Mouse (Mus musculus): ENCODE measurements at regions not wholly inside any gene's neighbourhood (a gene's known extent, or its start where the extent isn't known, plus 50 kb on each side); places are given as distances from the start of the nearest gene placed in this dataset.
A peak's percentile ranks its signal among the peaks of the same experiment; 100 is the strongest.

DNA sequence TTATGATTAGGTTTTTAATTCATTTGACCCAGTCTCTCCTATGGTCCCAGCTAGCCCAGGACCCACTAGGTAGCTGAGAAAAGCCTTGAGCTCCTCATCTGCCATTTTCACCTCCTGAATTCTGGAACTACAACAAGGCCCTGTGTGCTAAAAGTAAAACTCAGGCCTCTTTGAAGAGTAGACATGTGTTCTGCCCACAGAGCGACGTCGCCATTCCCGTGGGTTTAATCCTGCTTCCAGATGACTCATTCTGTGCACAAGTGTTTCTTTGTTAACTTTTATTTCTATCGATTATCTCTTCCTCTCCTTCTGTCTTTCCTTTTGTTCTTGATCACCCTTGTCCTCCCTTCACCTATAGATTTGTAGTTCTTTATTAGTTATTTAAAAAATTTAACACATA, 1046.7 kb upstream of the Apob start:
- DNase-seq: peak; percentile 11

DNA sequence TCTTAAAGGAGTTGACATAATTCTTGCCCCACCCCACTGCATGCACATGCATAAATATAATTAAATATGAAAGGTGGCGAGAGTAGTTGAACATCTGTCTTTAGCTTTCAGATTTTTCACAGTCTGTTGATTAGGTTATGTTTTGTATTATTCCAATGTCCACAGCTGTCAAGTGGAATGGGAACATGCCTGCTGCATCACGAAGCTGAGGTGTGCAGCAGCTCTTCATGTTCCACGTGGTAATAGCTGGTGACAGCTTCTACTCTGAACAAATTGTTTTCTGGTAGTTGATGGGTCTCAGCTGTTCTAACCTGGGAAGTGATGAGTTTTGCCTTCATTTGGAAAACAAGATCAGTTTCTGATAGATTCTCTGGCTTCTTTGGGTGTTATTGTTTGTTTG, 1020.8 kb upstream of the Apob start:
- DNase-seq: no peak

- DNase-seq: no peak
Measured at GRCm38 (mm10) chr12:6984664-6985063, 992.8 kb upstream of the Apob start.

- DNase-seq: peak; percentile 12
Measured at GRCm38 (mm10) chr12:7028447-7028846, 949.0 kb upstream of the Apob start.

DNA sequence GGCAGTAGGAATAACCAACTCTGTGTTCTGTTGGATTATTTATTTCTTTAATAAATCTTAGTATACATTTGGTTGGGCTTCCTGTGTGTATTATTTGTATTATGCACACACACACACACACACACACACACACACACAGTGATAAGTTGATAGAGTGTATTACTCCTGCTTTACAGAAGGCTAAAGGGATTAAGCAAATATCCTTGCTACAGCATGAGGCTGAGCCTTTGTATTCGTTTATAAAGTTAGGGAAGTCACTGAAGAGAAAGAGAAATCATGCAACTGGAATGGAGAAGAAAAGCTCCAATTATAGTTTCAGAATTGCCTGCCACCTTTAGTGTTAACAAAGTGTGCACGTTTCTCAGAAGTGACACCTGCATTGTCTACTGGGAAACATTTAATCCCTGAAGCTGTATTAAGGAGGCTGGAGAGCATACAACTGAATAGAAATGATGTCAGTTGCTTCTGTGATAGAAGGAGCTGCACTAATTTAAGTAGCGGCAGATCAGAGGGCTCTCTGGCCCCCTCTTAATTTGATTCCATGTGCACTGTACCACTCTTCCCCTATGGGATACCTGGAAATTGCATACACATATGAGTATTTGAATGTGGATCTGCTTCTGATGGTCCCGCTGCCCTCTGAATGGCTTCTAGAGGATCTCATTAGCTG, 947.9 kb upstream of the Apob start:
- no peak for DNase-seq

DNA sequence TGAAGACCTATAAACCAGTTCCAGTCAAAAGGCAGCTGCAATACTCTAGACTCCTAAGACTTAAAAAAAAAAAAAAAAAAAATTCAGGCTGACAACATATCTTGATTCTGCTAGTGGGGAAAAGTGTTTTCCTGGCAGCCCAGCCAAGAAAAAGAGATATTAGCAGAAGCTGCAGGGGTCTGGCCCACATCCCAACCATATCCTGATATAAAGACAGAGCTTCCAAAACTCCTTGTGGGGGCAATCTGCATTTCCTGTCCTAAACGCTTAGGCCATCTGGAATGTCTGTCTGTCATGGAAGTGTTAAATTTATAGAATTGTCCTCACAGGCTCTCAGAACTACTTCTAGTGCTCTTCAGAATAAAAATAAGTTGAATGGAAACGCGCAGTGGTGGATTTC, 926.7 kb upstream of the Apob start:
- peak; percentile 7 for DNase-seq

DNA sequence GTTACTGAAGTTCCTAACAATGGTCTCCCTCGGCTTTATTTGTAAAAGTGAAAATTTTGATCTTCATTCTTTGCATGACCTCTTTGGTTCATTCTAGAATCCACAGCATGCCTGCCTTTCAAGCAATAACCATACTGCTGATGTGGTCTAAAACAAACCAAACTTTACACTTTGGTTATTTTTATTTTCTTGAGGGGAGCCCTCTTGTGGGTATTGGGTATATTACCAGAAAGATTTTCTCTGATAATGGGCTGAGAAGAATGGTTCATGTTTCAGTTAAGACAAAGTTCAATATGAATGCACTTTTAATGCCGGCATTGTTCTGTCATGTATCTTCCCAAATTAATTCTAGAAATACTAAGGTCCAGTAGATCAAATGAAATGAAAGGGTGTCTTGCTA, 922.9 kb upstream of the Apob start:
- no peak for DNase-seq

DNA sequence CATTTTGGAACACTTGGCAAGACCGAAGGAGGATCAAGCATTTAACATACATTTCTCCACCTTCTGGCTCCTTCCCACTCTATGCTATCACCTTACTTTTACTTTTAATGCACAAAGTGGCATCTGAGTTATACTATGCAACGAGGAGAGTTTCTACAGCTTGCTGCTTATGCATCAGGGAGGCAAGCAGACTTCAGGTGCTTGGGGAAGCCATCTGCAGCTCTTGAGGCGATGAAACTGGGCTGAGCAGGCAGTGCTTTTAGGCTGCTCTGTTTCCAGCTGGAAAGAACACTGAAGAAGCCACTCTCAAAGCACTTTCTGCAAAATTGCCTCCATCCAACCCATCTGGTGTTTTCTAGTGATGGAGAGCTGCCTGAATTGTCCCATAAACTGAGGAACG, 882.9 kb upstream of the Apob start:
- no peak for DNase-seq

- no peak for DNase-seq
Measured at GRCm38 (mm10) chr12:7095440-7095839, 882.0 kb upstream of the Apob start.

GRCm38 (mm10) chr12:7096221-7096620, 881.2 kb upstream of the Apob start:
- no peak for DNase-seq

DNA sequence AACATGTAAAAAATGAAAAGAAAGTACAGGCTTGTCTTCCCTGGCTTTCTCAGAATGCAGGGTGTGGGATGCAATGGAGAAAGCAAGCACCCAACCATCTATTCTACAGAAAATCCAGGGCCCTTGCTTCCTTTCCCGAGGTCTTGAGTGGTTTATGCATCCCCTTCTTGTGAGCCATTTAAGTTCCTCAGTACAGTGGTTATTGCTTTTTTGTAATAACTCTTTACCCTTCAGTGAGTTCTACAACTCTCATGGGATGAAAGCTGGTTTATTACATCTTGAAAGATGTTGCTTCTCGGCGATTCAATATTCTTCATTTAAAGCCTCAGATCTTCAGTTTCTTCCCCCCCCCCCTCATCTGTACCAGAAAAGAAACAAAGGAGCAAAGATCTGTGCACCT, 838.4 kb upstream of the Apob start:
- no peak for DNase-seq
